Mouse (Mus musculus) liver, postnatal 0 days (tissue): Measurements from ENCODE around the gene Cryba4. TPM values are rescaled to one million over a fixed set of nuclear protein-coding genes. Genes with fewer than 3 reads are reported as not detected.

ENCODE experiments used
- ATAC-seq: fragments of 200-750 bp; cut with Nextera tagmentation; 2 replicates; pipeline ENCODE4 v1.8.0; 2017; ENCODE audit warnings: mild to moderate bottlenecking, moderate library complexity
- DNase-seq: peaks from one replicate; pipeline ENCODE4 v3.0.0-alpha.2; 2016
- H3K27ac ChIP-seq: fragments of 300-500 bp; sonication (generic); 2 replicates; pipeline ENCODE4 v1.5.1; 2014; ENCODE audit warnings: antibody characterized with exemption, moderate library complexity, mild to moderate bottlenecking, low read depth
- H3K27me3 ChIP-seq: fragments of 300-500 bp; sonication (generic); 2 replicates; pipeline ENCODE4 v1.6.1; 2014; ENCODE audit warnings: low read length, control low read depth, mixed read lengths; ENCODE audit not compliant: insufficient read depth
- H3K36me3 ChIP-seq: fragments of 300-500 bp; sonication (generic); replicated peaks from 2 replicates; pipeline ENCODE4 v1.6.1; 2014; ENCODE audit warnings: mild to moderate bottlenecking, control low read depth, low read length, moderate library complexity, mixed read lengths; ENCODE audit not compliant: insufficient read depth
- H3K4me1 ChIP-seq: fragments of 300-500 bp; sonication (generic); 2 replicates; pipeline ENCODE4 v1.6.1; 2014; ENCODE audit warnings: antibody characterized with exemption, mild to moderate bottlenecking, control low read depth; ENCODE audit not compliant: insufficient read depth
- H3K4me2 ChIP-seq: fragments of 300-500 bp; sonication (generic); 2 replicates; pipeline ENCODE4 v1.6.1; 2014; ENCODE audit warnings: low read depth, mild to moderate bottlenecking, low read length, moderate library complexity, mixed read lengths
- H3K4me3 ChIP-seq: fragments of 300-500 bp; sonication (generic); 2 replicates; pipeline ENCODE4 v1.5.1; 2014; ENCODE audit warnings: low read depth, low read length
- H3K9ac ChIP-seq: fragments of 300-500 bp; sonication (generic); replicated peaks from 2 replicates; pipeline ENCODE4 v1.6.1; 2014; ENCODE audit warnings: mild to moderate bottlenecking, moderate library complexity
- H3K9me3 ChIP-seq: fragments of 300-500 bp; sonication (generic); 2 replicates; pipeline ENCODE4 v1.6.1; 2016; ENCODE audit warnings: mild to moderate bottlenecking, control low read depth, low read length, mixed read lengths
- CTCF ChIP-seq: sonication (generic); IDR thresholded peaks from 2 replicates; pipeline ENCODE4 v1.5.1; 2016; ENCODE audit warnings: antibody characterized with exemption, low read depth
- EP300 ChIP-seq: IDR thresholded peaks from 2 replicates; pipeline ENCODE4 v1.6.1; 2016; ENCODE audit warnings: antibody characterized with exemption, low read depth, mild to moderate bottlenecking
- WGBS: fragments of 180-500 bp; shearing (Covaris S2); extraction: QIAGEN DNeasy Blood & Tissue Kit; methylation state at CpG from one replicate; pipeline ENCODE4 v1.1.7; 2014; ENCODE audit not compliant: insufficient replicate concordance; 5-methylcytosine and 5-hydroxymethylcytosine counted together
- polyA plus RNA-seq: library from polyadenylated mRNA; unstranded; fragments of >200 nt; fragmentation: Nextera tagmentation; extraction: Ambion mirVana; gene quantifications from 2 replicates; pipeline ENCODE4 v1.2.1, GENCODE M21; 2015

Gene Cryba4
- polyA plus RNA-seq, 1 experiment from 2014 or later, result 0.86 TPM

GRCm38 (mm10) chr5:112241849-112242248 is 10.5 kb downstream of the Cryba4 start:
- 43% methylated on average over 2 of the region's 2 CpGs for WGBS
- Histone ChIP-seq H3K36me3 (no peaks in the 10 kb centered on the region), H3K4me2 (no peak overlapping the region), H3K4me3 (no peak overlapping the region), H3K9me3 (no peaks in the 10 kb centered on the region; the same call in 1 of the 2 replicates), H3K27me3 (peaks cover 8% of the 10 kb centered on the region; the same call in 1 of the 2 replicates), H3K9ac (no peak overlapping the region), H3K4me1 (peaks cover 17% of the 10 kb centered on the region), H3K27ac (0 out of 2 replicates have a peak overlapping the region, but pooled peaks have one; percentile 48)
- TF ChIP-seq CTCF (no peak), EP300 (no peak)
- DNase-seq (no peak), ATAC-seq (no peak)

DNA sequence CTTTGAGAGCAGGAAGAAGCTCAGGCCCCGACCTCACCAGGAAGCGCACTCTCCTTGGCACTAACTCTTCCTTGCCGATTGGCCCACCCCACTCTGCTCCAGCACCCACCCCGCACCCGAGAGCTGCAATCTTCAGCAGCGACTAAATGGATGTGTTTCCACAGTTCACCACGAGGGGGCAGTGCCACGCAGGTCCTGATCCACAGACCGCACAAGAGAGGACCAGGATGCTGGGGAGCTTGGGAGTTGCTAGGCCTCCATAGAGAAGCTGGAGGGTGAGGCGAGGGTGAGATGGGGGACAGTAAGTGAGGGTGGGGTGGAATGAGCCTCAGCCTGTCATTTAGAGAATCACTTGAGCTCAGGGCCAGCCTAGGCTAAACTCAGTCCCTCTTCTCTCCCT is 11.6 kb downstream of the Cryba4 start:
- TF ChIP-seq EP300, result no peak
- TF ChIP-seq CTCF, result peak; percentile 98
- H3K9me3 ChIP-seq, result no peaks in the 10 kb centered on the region; the same call in 1 of the 2 replicates
- WGBS, result under 1% methylated on average over 10 of the region's 10 CpGs
- H3K27ac ChIP-seq, result no peak overlapping the region
- peaks cover 8% of the 10 kb centered on the region; the same call in 1 of the 2 replicates for H3K27me3 ChIP-seq
- ATAC-seq (peak; percentile 68), DNase-seq (peak; percentile 90)
- H3K4me1 ChIP-seq, result peaks cover 17% of the 10 kb centered on the region
- peak overlapping the region; percentile 49; the same call in 1 of the 2 replicates for H3K4me2 ChIP-seq
- H3K36me3 ChIP-seq, result no peaks in the 10 kb centered on the region
- H3K4me3 ChIP-seq, result no peak overlapping the region
- H3K9ac ChIP-seq, result peak overlapping the region; percentile 41

GRCm38 (mm10) chr5:112238781-112239482 is 13.4 kb downstream of the Cryba4 start:
- Histone ChIP-seq H3K27me3 (peaks cover 8% of the 10 kb centered on the region; the same call in 1 of the 2 replicates), H3K36me3 (no peaks in the 10 kb centered on the region), H3K4me1 (peaks cover 14% of the 10 kb centered on the region), H3K4me2 (no peak overlapping the region), H3K27ac (no peak overlapping the region), H3K9me3 (no peaks in the 10 kb centered on the region; the same call in 1 of the 2 replicates), H3K4me3 (no peak overlapping the region), H3K9ac (no peak overlapping the region)
- no peak for TF ChIP-seq CTCF
- TF ChIP-seq EP300, result no peak
- 71% methylated on average over 3 of the region's 3 CpGs for WGBS
- no peak for ATAC-seq
- DNase-seq, result no peak

DNA sequence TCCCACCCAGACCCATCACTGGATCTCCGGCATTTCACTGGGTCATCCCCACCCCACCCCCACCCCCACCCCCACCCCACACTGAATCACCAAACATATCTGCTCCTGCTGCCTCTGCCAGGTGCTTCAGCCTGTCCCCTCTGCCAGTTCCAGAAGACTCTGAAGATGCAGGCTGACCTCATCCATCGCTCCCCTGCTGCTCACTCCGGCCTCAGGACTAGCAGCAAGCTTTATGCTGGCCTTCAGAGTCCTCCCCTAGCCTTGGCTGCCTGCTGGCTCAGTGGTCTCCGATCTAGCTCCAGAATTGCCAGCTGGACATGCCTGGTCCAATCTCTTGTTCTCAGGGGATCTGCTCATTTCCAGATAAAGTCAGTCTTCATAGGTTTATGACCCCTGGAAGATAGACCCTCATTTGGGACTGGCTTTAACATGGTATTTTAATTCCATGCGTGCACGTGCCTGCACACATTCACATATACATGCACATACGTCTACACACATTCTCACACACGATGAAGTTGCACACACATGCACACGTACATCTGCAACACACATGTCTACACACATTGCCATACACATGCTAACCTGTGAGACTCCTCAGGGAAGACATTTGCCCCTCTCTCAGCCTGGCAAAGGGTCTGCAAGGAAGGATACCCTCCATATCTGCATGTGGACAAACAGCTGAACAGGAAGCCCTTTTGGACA is 14.3 kb downstream of the Cryba4 start:
- no peaks in the 10 kb centered on the region; the same call in 1 of the 2 replicates for H3K9me3 ChIP-seq
- no peaks in the 10 kb centered on the region for H3K36me3 ChIP-seq
- peaks cover 8% of the 10 kb centered on the region; the same call in 1 of the 2 replicates for H3K27me3 ChIP-seq
- H3K4me1 ChIP-seq, result peaks cover 14% of the 10 kb centered on the region
- no peak overlapping the region for H3K4me2 ChIP-seq
- DNase-seq, result no peak
- TF ChIP-seq EP300 (no peak), CTCF (no peak)
- no peak for ATAC-seq
- H3K4me3 ChIP-seq, result no peak overlapping the region
- no peak overlapping the region for H3K27ac ChIP-seq
- WGBS, result 62% methylated on average over 9 of the region's 9 CpGs
- H3K9ac ChIP-seq, result no peak overlapping the region

DNA sequence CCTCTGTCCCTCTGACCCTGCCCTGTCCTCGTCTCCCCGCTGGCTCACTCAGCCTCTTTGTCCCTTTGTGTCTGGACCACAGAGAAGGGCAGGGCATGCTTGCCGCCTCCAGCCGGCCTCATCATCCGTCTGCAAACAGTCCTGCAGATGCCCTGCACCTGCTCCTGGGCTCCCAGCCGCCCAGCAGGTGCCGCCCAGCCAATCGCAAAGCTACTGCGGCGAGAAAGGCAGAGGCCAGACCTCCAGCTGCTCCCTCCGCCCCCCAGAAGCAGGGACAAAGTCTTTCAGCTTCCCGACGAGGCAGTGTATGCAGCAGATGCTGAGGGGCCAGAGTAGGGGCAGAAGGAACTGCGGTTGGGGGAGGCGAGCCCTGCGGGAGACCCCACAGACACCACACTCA is 14.9 kb downstream of the Cryba4 start:
- TF ChIP-seq CTCF, result no peak
- TF ChIP-seq EP300, result no peak
- no peak overlapping the region for H3K27ac ChIP-seq
- ATAC-seq, result no peak

GRCm38 (mm10) chr5:112236631-112237030 is 15.7 kb downstream of the Cryba4 start:
- DNase-seq (no peak), ATAC-seq (no peak)
- no peak overlapping the region for H3K4me3 ChIP-seq
- WGBS, result 66% methylated on average over 2 of the region's 2 CpGs
- H3K36me3 ChIP-seq, result no peaks in the 10 kb centered on the region
- peaks cover 8% of the 10 kb centered on the region; the same call in 1 of the 2 replicates for H3K27me3 ChIP-seq
- peaks cover 7% of the 10 kb centered on the region for H3K4me1 ChIP-seq
- H3K9me3 ChIP-seq, result no peaks in the 10 kb centered on the region
- TF ChIP-seq CTCF, result no peak
- no peak for TF ChIP-seq EP300
- H3K4me2 ChIP-seq, result no peak overlapping the region
- H3K9ac ChIP-seq, result no peak overlapping the region
- no peak overlapping the region for H3K27ac ChIP-seq

More for the DNA sequence above, 14.9 kb downstream of the Cryba4 start:
- DNase-seq, result no peak
- no peaks in the 10 kb centered on the region for H3K36me3 ChIP-seq
- H3K4me2 ChIP-seq, result no peak overlapping the region
- H3K4me1 ChIP-seq, result peaks cover 13% of the 10 kb centered on the region
- 11% methylated on average over 16 of the region's 16 CpGs for WGBS
- no peaks in the 10 kb centered on the region for H3K9me3 ChIP-seq
- H3K9ac ChIP-seq, result no peak overlapping the region
- no peak overlapping the region for H3K4me3 ChIP-seq
- peaks cover 8% of the 10 kb centered on the region; the same call in 1 of the 2 replicates for H3K27me3 ChIP-seq
